Mouse (Mus musculus): ENCODE measurements around the gene Il15ra. TPM values are rescaled to one million over a fixed set of nuclear protein-coding genes. Genes with fewer than 3 reads are reported as not detected.
"Not testable (repeated sequence)": the region's sequence is repeated elsewhere in the genome, so short reads cannot be mapped to it uniquely, and the experiment has no call there.

Gene Il15ra
- polyA plus RNA-seq, 1 experiment from 2014 or later: 19.2 TPM

- no peaks in the 10 kb centered on the region for H3K4me1 ChIP-seq (ENCODE audit: control insufficient read depth, insufficient read depth, low read length)
- no peak overlapping the region for H3K4me3 ChIP-seq (ENCODE audit: low read length)
- 62% methylated on average over 5 of the region's 5 CpGs for WGBS
- H3K9me3 ChIP-seq (replicated peaks; ENCODE audit: control insufficient read depth, low read length): 0 out of 2 replicates have a peak, but pooled peaks cover 2% of the 10 kb centered on the region
- no peak overlapping the region for H3K9ac ChIP-seq (ENCODE audit: low read length)
- no peaks in the 10 kb centered on the region for H3K27me3 ChIP-seq (ENCODE audit: control insufficient read depth, insufficient read depth, low read length)
- ATAC-seq (replicated peaks; ENCODE audit: extremely low read depth, insufficient read depth, low FRiP score): no peak
- no peak overlapping the region for H3K4me2 ChIP-seq (ENCODE audit: low read depth, low read length)
- H3K27ac ChIP-seq (ENCODE audit: low read length): no peak overlapping the region
- no peaks in the 10 kb centered on the region for H3K36me3 ChIP-seq (ENCODE audit: control insufficient read depth, insufficient read depth)
These were observed 6.1 kb upstream of the Il15ra start for GRCm38 (mm10) chr2:11698994-11699393.

DNA sequence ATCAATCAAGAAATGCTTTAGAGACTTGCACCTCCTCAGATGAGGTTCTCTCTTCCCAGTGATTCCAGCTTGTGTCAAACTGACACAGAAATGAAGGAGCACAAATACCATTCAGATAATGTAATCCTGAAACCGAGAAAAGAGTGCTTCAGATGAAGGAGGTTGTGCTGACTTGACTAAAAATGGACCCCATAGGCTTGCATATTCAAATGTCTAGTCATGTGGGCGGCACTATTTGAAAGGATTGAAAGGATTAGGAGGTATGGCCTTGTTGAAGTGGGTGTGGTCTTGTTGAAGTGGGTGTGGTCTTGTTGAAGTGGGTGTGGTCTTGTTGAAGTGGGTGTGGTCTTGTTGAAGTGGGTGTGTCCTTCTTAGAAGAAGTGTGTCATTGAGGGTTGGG, 5.2 kb upstream of the Il15ra start:
- no peak overlapping the region for H3K4me3 ChIP-seq (ENCODE audit: low read length)
- H3K27ac ChIP-seq (ENCODE audit: low read length): no peak overlapping the region
- H3K4me2 ChIP-seq (ENCODE audit: low read depth, low read length): no peak overlapping the region
- H3K9ac ChIP-seq (ENCODE audit: low read length): no peak overlapping the region
- ATAC-seq (replicated peaks; ENCODE audit: extremely low read depth, insufficient read depth, low FRiP score): no peak
- no peaks in the 10 kb centered on the region for H3K36me3 ChIP-seq (ENCODE audit: control insufficient read depth, insufficient read depth)
- H3K4me1 ChIP-seq (ENCODE audit: control insufficient read depth, insufficient read depth, low read length): no peaks in the 10 kb centered on the region
- 77% methylated on average over 2 of the region's 2 CpGs for WGBS
- H3K9me3 ChIP-seq (replicated peaks; ENCODE audit: control insufficient read depth, low read length): 0 out of 2 replicates have a peak, but pooled peaks cover 2% of the 10 kb centered on the region
- no peaks in the 10 kb centered on the region for H3K27me3 ChIP-seq (ENCODE audit: control insufficient read depth, insufficient read depth, low read length)

GRCm38 (mm10) chr2:11706030-11706745, 1.1 kb downstream of the Il15ra start:
- Histone ChIP-seq H3K36me3 (ENCODE audit: control insufficient read depth, insufficient read depth) (no peaks in the 10 kb centered on the region), H3K4me1 (ENCODE audit: control insufficient read depth, insufficient read depth, low read length) (peaks cover 7% of the 10 kb centered on the region; the same call in 1 of the 2 replicates), H3K9me3 (replicated peaks; ENCODE audit: control insufficient read depth, low read length) (no peaks in the 10 kb centered on the region), H3K9ac (ENCODE audit: low read length) (peak overlapping the region; percentile 79), H3K27me3 (ENCODE audit: control insufficient read depth, insufficient read depth, low read length) (no peaks in the 10 kb centered on the region), H3K4me3 (ENCODE audit: low read length) (peak overlapping the region; percentile 69), H3K27ac (ENCODE audit: low read length) (peak overlapping the region; percentile 88), H3K4me2 (ENCODE audit: low read depth, low read length) (peak overlapping the region; percentile 97)
- 5% methylated on average over 28 of the region's 28 CpGs for WGBS
- peak; percentile 20; the same call in 1 of the 2 replicates for ATAC-seq (replicated peaks; ENCODE audit: extremely low read depth, insufficient read depth, low FRiP score)

- H3K4me3 ChIP-seq (ENCODE audit: low read length): peak overlapping the region; percentile 69
- H3K27ac ChIP-seq (ENCODE audit: low read length): no peak overlapping the region
- no peak for ATAC-seq (replicated peaks; ENCODE audit: extremely low read depth, insufficient read depth, low FRiP score)
- H3K4me2 ChIP-seq (ENCODE audit: low read depth, low read length): peak overlapping the region; percentile 97
- peak overlapping the region; percentile 79; the same call in 1 of the 2 replicates for H3K9ac ChIP-seq (ENCODE audit: low read length)
- WGBS: 45% methylated on average over 6 of the region's 6 CpGs
- no peaks in the 10 kb centered on the region for H3K27me3 ChIP-seq (ENCODE audit: control insufficient read depth, insufficient read depth, low read length)
- H3K36me3 ChIP-seq (ENCODE audit: control insufficient read depth, insufficient read depth): no peaks in the 10 kb centered on the region
- H3K9me3 ChIP-seq (replicated peaks; ENCODE audit: control insufficient read depth, low read length): no peaks in the 10 kb centered on the region
- peaks cover 7% of the 10 kb centered on the region; the same call in 1 of the 2 replicates for H3K4me1 ChIP-seq (ENCODE audit: control insufficient read depth, insufficient read depth, low read length)
These were observed 1.6 kb downstream of the Il15ra start for GRCm38 (mm10) chr2:11706746-11707065.

DNA sequence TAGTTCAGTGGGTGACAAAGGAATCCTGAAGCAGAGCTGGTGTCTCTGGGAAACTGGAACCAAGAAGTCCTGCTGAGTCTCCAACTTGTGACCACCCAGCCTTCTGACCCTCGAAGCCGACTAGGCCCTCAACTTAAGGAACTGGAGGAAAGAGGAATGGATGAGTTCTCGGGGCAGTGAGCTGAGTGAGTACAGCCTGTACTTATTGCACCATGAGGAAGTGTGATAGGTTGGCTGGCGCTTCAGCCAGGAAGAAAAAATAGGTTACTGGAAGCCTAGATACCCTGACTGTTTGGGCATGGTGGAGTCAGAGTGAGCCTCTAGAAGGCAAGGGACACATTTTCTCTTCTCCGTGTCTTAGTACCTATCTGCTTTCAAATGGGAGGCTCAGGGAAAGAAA, 3.4 kb downstream of the Il15ra start:
- no peaks in the 10 kb centered on the region for H3K9me3 ChIP-seq (replicated peaks; ENCODE audit: control insufficient read depth, low read length)
- no peak overlapping the region for H3K27ac ChIP-seq (ENCODE audit: low read length)
- peaks cover 7% of the 10 kb centered on the region; the same call in 1 of the 2 replicates for H3K4me1 ChIP-seq (ENCODE audit: control insufficient read depth, insufficient read depth, low read length)
- no peak for ATAC-seq (replicated peaks; ENCODE audit: extremely low read depth, insufficient read depth, low FRiP score)
- no peaks in the 10 kb centered on the region for H3K36me3 ChIP-seq (ENCODE audit: control insufficient read depth, insufficient read depth)
- H3K4me3 ChIP-seq (ENCODE audit: low read length): no peak overlapping the region
- H3K27me3 ChIP-seq (ENCODE audit: control insufficient read depth, insufficient read depth, low read length): no peaks in the 10 kb centered on the region
- 77% methylated on average over 5 of the region's 5 CpGs for WGBS
- no peak overlapping the region for H3K4me2 ChIP-seq (ENCODE audit: low read depth, low read length)
- H3K9ac ChIP-seq (ENCODE audit: low read length): no peak overlapping the region

GRCm38 (mm10) chr2:11710101-11710500, 5.0 kb downstream of the Il15ra start:
- H3K9me3 ChIP-seq (replicated peaks; ENCODE audit: control insufficient read depth, low read length); H3K4me1 ChIP-seq (ENCODE audit: control insufficient read depth, insufficient read depth, low read length); H3K27me3 ChIP-seq (ENCODE audit: control insufficient read depth, insufficient read depth, low read length); H3K27ac ChIP-seq (ENCODE audit: low read length); H3K4me3 ChIP-seq (ENCODE audit: low read length); H3K36me3 ChIP-seq (ENCODE audit: control insufficient read depth, insufficient read depth); H3K9ac ChIP-seq (ENCODE audit: low read length); ATAC-seq (replicated peaks; ENCODE audit: extremely low read depth, insufficient read depth, low FRiP score); H3K4me2 ChIP-seq (ENCODE audit: low read depth, low read length): not testable (repeated sequence)
- 50% methylated on average over 4 of the region's 4 CpGs for WGBS

GRCm38 (mm10) chr2:11712483-11712990, 7.4 kb downstream of the Il15ra start:
- no peak overlapping the region for H3K4me3 ChIP-seq (ENCODE audit: low read length)
- H3K36me3 ChIP-seq (ENCODE audit: control insufficient read depth, insufficient read depth): no peaks in the 10 kb centered on the region
- H3K4me2 ChIP-seq (ENCODE audit: low read depth, low read length): no peak overlapping the region
- no peaks in the 10 kb centered on the region for H3K9me3 ChIP-seq (replicated peaks; ENCODE audit: control insufficient read depth, low read length)
- no peaks in the 10 kb centered on the region for H3K27me3 ChIP-seq (ENCODE audit: control insufficient read depth, insufficient read depth, low read length)
- H3K4me1 ChIP-seq (ENCODE audit: control insufficient read depth, insufficient read depth, low read length): no peaks in the 10 kb centered on the region
- H3K27ac ChIP-seq (ENCODE audit: low read length): no peak overlapping the region
- ATAC-seq (replicated peaks; ENCODE audit: extremely low read depth, insufficient read depth, low FRiP score): no peak
- no peak overlapping the region for H3K9ac ChIP-seq (ENCODE audit: low read length)
- 78% methylated on average over 6 of the region's 6 CpGs for WGBS

GRCm38 (mm10) chr2:11713021-11713420, 7.9 kb downstream of the Il15ra start:
- H3K9me3 ChIP-seq (replicated peaks; ENCODE audit: control insufficient read depth, low read length): no peaks in the 10 kb centered on the region
- no peak overlapping the region for H3K9ac ChIP-seq (ENCODE audit: low read length)
- no peak overlapping the region for H3K27ac ChIP-seq (ENCODE audit: low read length)
- no peaks in the 10 kb centered on the region for H3K27me3 ChIP-seq (ENCODE audit: control insufficient read depth, insufficient read depth, low read length)
- H3K4me1 ChIP-seq (ENCODE audit: control insufficient read depth, insufficient read depth, low read length): no peaks in the 10 kb centered on the region
- no peak for ATAC-seq (replicated peaks; ENCODE audit: extremely low read depth, insufficient read depth, low FRiP score)
- H3K36me3 ChIP-seq (ENCODE audit: control insufficient read depth, insufficient read depth): no peaks in the 10 kb centered on the region
- WGBS: 76% methylated on average over 3 of the region's 3 CpGs
- no peak overlapping the region for H3K4me3 ChIP-seq (ENCODE audit: low read length)
- H3K4me2 ChIP-seq (ENCODE audit: low read depth, low read length): no peak overlapping the region

DNA sequence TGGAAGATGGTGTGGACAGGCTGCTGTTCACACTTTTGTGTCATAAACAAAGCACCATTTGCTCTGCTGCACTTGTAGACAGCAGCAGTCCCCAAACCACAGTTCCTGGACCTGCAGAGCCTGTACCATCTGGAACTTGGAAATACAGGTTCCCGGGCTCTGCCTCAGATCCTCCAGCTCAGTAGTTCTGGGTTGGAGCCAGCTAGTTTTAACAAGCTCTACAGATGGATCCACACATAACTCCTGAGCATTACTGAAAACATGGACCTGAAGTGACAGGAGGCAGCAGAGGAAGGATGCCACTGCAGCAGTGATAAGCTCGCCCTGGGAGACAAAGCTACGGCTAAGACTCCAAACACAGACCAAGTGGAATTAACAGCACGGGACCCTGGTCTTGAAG, 9.4 kb downstream of the Il15ra start:
- 79% methylated on average over 4 of the region's 4 CpGs for WGBS

More for the DNA sequence above, 9.4 kb downstream of the Il15ra start:
- Histone ChIP-seq H3K9ac (ENCODE audit: low read length) (no peak overlapping the region), H3K4me3 (ENCODE audit: low read length) (no peak overlapping the region), H3K36me3 (ENCODE audit: control insufficient read depth, insufficient read depth) (peaks cover 8% of the 10 kb centered on the region; the same call in 1 of the 2 replicates), H3K9me3 (replicated peaks; ENCODE audit: control insufficient read depth, low read length) (no peaks in the 10 kb centered on the region), H3K27ac (ENCODE audit: low read length) (no peak overlapping the region), H3K4me1 (ENCODE audit: control insufficient read depth, insufficient read depth, low read length) (no peaks in the 10 kb centered on the region), H3K4me2 (ENCODE audit: low read depth, low read length) (no peak overlapping the region), H3K27me3 (ENCODE audit: control insufficient read depth, insufficient read depth, low read length) (no peaks in the 10 kb centered on the region)
- no peak for ATAC-seq (replicated peaks; ENCODE audit: extremely low read depth, insufficient read depth, low FRiP score)
